Mouse (Mus musculus): ENCODE results near the gene Bmp15.

Gene Bmp15

DNA sequence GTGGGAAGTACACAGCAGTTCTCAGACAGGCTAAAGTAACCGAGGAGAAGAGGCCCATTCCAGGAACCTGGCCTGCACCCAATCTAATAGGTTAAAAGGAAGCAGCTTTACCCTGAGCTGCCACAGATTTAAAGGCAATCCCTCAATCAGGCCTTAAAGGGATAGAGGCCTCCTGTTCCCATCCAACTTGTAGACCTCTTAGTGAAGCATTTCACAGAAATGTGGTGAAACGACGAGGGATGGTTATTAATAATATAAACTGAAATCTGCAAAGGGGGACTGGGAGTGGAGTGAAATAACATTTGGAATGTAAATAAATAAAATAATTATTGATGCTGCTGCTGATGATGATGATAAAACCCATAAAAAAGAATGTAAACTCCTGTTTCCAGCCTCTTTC is at the start of gene Bmp15:
TSS of gene Bmp15 (minus strand) at position 101 of the 400 bp plus-strand sequence.
- no peak for DNase-seq

DNA sequence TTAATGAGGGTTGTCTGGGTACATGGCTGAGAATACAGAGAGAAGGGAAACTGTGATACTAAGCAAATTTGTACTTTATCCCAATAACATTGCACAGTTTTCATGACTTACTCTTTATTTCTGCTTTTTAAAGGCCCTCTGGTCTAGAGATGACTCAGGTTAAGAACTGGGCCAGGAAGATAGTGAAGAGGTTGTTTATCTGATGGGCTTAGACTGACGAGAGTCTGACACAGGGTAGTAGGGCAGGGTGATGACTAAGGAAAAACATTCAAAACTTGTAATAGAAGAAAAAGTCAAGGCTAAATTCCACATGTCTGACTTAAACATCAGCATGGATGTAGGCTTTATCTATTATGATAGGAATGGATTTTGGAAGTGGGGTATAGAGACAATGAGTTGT is 48.3 kb upstream of the Bmp15 start:
- no peak for DNase-seq

DNA sequence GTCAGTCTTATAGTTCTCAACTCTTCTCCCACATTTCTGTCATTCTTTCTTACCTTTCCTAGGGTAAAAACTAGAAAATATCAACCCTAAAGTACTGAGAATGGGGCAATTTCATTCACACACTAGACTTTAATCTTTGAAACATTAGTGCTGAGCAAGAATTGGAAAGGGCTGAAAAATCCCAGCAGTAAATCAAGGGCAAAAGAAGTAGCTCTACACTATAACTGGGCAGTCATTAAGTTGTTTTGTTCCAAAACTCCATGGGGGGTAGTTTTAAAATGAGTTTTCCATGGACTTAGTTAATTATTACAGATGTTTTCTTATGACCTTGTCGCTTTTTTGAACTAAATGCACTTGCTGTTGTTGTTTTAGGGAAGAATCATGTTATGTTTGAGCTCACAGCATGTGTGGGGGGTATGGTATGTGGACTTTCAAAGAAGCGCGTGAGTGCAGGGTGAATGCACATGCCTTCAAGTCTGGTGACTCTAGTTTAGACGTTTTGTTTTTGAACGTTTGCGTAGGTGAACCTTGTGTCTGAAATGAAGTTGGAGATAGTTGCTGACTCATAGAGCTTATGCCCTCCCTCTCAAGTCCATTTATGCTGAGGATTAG is 37.1 kb upstream of the Bmp15 start:
- no peak for DNase-seq

DNA sequence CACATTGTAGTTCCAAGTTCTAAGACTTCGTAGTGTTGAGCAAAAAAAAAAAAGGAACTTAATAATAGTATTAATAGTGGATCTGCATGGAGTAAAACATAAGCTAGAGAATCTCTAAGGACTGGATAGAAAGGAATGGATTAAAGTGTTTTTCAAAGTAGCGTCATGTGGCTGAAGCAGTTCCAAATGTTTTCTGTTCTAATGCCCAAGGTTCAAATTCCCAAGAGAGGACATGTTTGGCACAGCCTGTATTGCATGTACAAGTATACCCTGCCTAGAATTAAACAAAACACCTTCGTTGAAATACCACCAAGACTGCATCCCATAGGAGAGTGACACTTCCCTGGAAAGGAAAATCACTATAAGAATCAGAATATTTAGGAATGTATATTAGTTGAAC is 36.4 kb upstream of the Bmp15 start:
- DNase-seq, result no peak

DNA sequence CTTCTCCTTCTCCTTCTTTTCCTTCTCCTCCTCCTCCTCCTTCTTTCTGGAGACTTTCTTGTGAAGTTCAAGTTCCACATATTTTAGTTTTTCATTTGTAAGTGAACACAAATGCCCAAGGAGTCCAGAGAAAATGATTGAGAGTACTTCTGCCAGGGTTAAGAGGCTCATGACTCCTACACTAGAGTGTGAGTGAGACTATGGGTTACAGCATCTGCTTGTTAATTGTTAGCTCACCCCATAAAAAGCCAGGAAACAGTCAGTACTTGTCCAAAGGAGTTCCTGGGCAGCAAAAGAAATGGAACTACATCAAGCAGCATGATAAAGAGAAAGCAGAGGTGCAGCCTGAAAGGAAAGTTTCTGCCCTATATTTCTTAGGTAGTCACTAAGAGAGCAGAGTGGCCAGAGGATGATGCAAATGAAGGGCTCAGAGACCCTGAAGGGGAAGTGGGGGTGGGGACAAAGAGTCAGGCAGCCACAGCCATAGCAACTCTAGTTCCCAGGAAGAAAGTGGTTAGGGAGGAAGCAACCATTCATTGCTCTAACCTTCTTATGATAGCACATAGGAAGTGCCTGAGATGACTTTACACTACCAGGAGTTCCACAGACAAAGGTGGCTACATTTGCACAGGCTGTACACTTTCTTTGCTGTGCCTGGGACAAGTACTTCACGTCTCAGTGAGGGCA is 24.9 kb upstream of the Bmp15 start:
- DNase-seq, result no peak

DNA sequence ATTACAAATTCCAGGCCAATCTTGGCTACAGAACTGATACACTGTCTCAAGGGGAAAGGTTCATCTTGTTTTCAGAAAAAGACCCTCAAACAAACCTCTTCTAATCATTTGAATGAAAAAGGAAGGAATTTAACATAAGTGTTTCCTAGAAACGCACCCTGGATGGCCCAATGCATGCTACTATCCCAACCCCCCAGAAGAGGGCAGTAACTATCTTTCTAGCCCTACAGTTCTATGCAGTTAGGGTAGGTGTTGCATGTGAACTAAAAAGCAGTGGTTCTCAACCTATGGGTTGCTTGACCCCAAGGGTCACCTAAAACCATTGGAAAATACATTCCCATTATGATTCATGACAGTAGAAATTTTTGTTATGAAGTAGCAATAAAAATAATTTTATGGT is 3.5 kb upstream of the Bmp15 start:
- DNase-seq, result no peak

DNA sequence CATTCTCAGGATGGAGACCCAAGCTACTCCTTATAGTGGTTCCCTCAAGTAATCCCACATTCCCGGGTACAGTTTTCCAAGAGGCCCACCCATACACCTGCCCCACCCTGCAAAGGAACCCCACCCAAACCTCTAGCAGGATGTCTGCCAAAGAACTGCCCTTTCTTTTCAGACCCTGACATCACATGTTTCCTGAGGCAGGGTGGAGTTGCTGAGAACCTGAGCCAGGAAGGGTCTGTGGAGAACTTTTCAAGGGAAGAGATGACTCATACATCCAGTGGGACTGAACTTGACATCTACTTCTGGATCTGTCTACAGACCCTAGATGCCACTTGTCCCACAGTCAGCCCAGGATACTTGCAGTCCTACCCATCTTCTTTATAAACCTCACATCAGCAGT is 2.8 kb downstream of the Bmp15 start:
- no peak for DNase-seq

Data from cerebellum, adult 18-20 months (tissue).